ENCODE assay signal across 24 mouse cellular contexts in the genomic region with DNA sequence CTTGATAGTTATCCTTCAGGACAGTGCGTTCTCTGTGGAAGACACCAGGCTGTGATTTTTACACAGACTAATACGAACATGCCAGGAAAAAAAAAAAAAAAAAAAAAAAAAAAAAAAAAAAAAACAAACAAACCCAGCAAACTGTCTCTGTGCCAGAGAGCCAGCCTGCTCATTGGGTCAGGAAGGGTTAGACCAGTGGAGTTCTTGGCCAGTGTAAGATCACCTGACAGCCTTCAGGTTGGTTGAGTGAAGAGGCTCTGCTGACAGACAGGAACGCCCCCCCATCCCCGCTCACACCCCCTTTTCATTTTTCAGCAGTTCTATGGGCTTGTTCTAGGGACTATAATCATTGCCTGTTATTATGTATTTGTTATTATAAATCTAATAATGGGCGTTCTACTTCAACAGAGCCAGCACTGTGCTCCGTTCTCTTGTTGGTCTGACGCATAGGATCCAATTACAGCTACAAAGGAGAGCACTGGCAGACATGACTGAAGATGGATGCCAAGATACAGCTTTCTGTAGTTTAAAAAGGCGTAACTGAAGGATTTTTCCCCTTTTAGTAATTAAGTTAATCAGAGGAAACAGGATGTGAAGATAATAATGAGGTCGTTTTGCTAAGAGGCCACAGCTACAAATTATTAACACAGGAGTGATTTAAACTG.
DNase-seq lines count a peak whose midpoint lies in the region; ATAC-seq and TF ChIP-seq lines count a peak whose summit lies in the region.
"Had no signal": no experiment of that assay in that cellular context is flagged by ENCODE, and none has a peak within 500 bp of the region (broad histone marks: within the 10 kb centered on the region; RNA-seq: fewer than 3 reads in every experiment).

No protein-coding gene starts in this region.

- H3K27me3 ChIP-seq in hindbrain, embryonic 14.5 days (ENCODE audit: control insufficient read depth, insufficient read depth, low read length) = no peaks in the 10 kb centered on the region
- H3K27me3 ChIP-seq in hindbrain, embryonic 13.5 days = no peaks in the 10 kb centered on the region
- H3K27me3 ChIP-seq in midbrain, embryonic 14.5 days (ENCODE audit: control insufficient read depth, insufficient read depth, low read length) = no peaks in the 10 kb centered on the region
- H3K27me3 ChIP-seq in midbrain, embryonic 15.5 days (replicated peaks) = no peaks in the 10 kb centered on the region
- no peaks in the 10 kb centered on the region for H3K27me3 ChIP-seq in embryonic facial prominence, embryonic 14.5 days (replicated peaks; ENCODE audit: control insufficient read depth, insufficient read depth, low read length)
- H3K27me3 ChIP-seq in midbrain, postnatal 0 days (ENCODE audit: insufficient read depth, low read length) = no peaks in the 10 kb centered on the region
- H3K27me3 ChIP-seq: embryonic facial prominence, embryonic 15.5 days; limb, embryonic 15.5 days; liver, embryonic 15.5 days; neural tube, embryonic 15.5 days had no signal

- no peak for TF ChIP-seq CTCF in midbrain, postnatal 0 days (IDR thresholded peaks at IDR 0.05)

- H3K36me3 ChIP-seq in hindbrain, embryonic 14.5 days (replicated peaks; ENCODE audit: control insufficient read depth, insufficient read depth) = no peaks in the 10 kb centered on the region
- no peaks in the 10 kb centered on the region for H3K36me3 ChIP-seq in hindbrain, embryonic 13.5 days
- H3K36me3 ChIP-seq in midbrain, embryonic 14.5 days (ENCODE audit: control insufficient read depth, insufficient read depth, low read length) = no peaks in the 10 kb centered on the region
- no peaks in the 10 kb centered on the region for H3K36me3 ChIP-seq in midbrain, embryonic 15.5 days (replicated peaks)
- H3K36me3 ChIP-seq in embryonic facial prominence, embryonic 14.5 days (ENCODE audit: control insufficient read depth, insufficient read depth, low read length) = no peaks in the 10 kb centered on the region
- H3K36me3 ChIP-seq in midbrain, postnatal 0 days (ENCODE audit: insufficient read depth, low read length) = no peaks in the 10 kb centered on the region
- H3K36me3 ChIP-seq: embryonic facial prominence, embryonic 15.5 days; heart, embryonic 12.5 days; hindbrain, embryonic 10.5 days; limb, embryonic 15.5 days; liver, embryonic 15.5 days; neural tube, embryonic 15.5 days had no signal

- no peak for DNase-seq in hindbrain, embryonic 14.5 days (ENCODE audit: low spot score)
- DNase-seq in midbrain, embryonic 14.5 days = peak; percentile 48
- peak; percentile 59 for DNase-seq in embryonic facial prominence, embryonic 14.5 days (ENCODE audit: low spot score)
- DNase-seq in midbrain, postnatal 0 days (ENCODE audit: low spot score) = peak; percentile 46
- no peak for DNase-seq in thymus, postnatal 14 days
- DNase-seq: adrenal gland, postnatal 25 days; cerebellum, adult 9-11 months; gastrocnemius, postnatal 14 days; heart, adult 11 months; heart, postnatal 10 days; kidney, adult 2 months; left cerebral cortex, postnatal 4 days; thymus, adult 2 months had no signal

- no peak for ATAC-seq in hindbrain, embryonic 14.5 days (ENCODE audit: low FRiP score)
- no peak for ATAC-seq in hindbrain, embryonic 13.5 days (ENCODE audit: low FRiP score)
- ATAC-seq in midbrain, embryonic 14.5 days (ENCODE audit: low FRiP score, low TSS enrichment) = no peak
- no peak for ATAC-seq in midbrain, embryonic 15.5 days (replicated peaks)
- ATAC-seq in embryonic facial prominence, embryonic 14.5 days (ENCODE audit: low read depth) = 0 out of 2 replicates have a peak, but pooled peaks have one; percentile 30
- no peak for ATAC-seq in midbrain, postnatal 0 days (ENCODE audit: low FRiP score)
- ATAC-seq: inflammation-experienced regulatory T-cells, adult 6 months had no signal

- 62% methylated on average over 9 of the region's 9 CpGs for WGBS in hindbrain, embryonic 14.5 days
- WGBS in hindbrain, embryonic 13.5 days = 63% methylated on average over 9 of the region's 9 CpGs
- WGBS in midbrain, embryonic 14.5 days = 68% methylated on average over 9 of the region's 9 CpGs
- 59% methylated on average over 9 of the region's 9 CpGs for WGBS in midbrain, embryonic 15.5 days
- WGBS in embryonic facial prominence, embryonic 14.5 days = 44% methylated on average over 9 of the region's 9 CpGs
- 50% methylated on average over 9 of the region's 9 CpGs for WGBS in midbrain, postnatal 0 days

- peak overlapping the region; percentile 23; the same call in 1 of the 2 replicates for H3K27ac ChIP-seq in hindbrain, embryonic 14.5 days
- H3K27ac ChIP-seq in hindbrain, embryonic 13.5 days = no peak overlapping the region
- H3K27ac ChIP-seq in midbrain, embryonic 14.5 days (replicated peaks; ENCODE audit: low read depth, low read length) = peak overlapping the region; percentile 14
- no peak overlapping the region for H3K27ac ChIP-seq in midbrain, embryonic 15.5 days
- no peak overlapping the region for H3K27ac ChIP-seq in embryonic facial prominence, embryonic 14.5 days (replicated peaks; ENCODE audit: low read depth, low read length)
- H3K27ac ChIP-seq in midbrain, postnatal 0 days (ENCODE audit: low read depth, low read length) = no peak overlapping the region
- H3K27ac ChIP-seq: embryonic facial prominence, embryonic 15.5 days; kidney, postnatal 0 days; limb, embryonic 15.5 days; liver, embryonic 15.5 days; neural tube, embryonic 15.5 days; stomach, postnatal 0 days had no signal

- no peak overlapping the region for H3K9ac ChIP-seq in hindbrain, embryonic 14.5 days
- no peak overlapping the region for H3K9ac ChIP-seq in hindbrain, embryonic 13.5 days
- no peak overlapping the region for H3K9ac ChIP-seq in midbrain, embryonic 14.5 days (replicated peaks; ENCODE audit: low read length)
- H3K9ac ChIP-seq in midbrain, embryonic 15.5 days = no peak overlapping the region
- H3K9ac ChIP-seq in embryonic facial prominence, embryonic 14.5 days (ENCODE audit: low read depth, low read length) = no peak overlapping the region
- no peak overlapping the region for H3K9ac ChIP-seq in midbrain, postnatal 0 days (replicated peaks; ENCODE audit: low read length, poor library complexity, severe bottlenecking)
- H3K9ac ChIP-seq: embryonic facial prominence, embryonic 15.5 days; heart, embryonic 12.5 days; limb, embryonic 15.5 days; liver, embryonic 15.5 days; neural tube, embryonic 15.5 days had no signal

- no peaks in the 10 kb centered on the region for H3K9me3 ChIP-seq in hindbrain, embryonic 14.5 days (ENCODE audit: control insufficient read depth, low read length)
- H3K9me3 ChIP-seq in hindbrain, embryonic 13.5 days = no peaks in the 10 kb centered on the region
- no peaks in the 10 kb centered on the region for H3K9me3 ChIP-seq in midbrain, embryonic 14.5 days (ENCODE audit: control insufficient read depth, low read length)
- H3K9me3 ChIP-seq in midbrain, embryonic 15.5 days = no peaks in the 10 kb centered on the region
- H3K9me3 ChIP-seq in embryonic facial prominence, embryonic 14.5 days (ENCODE audit: control insufficient read depth, low read length) = no peaks in the 10 kb centered on the region
- no peaks in the 10 kb centered on the region for H3K9me3 ChIP-seq in midbrain, postnatal 0 days (ENCODE audit: low read length)
- H3K9me3 ChIP-seq: embryonic facial prominence, embryonic 15.5 days; heart, embryonic 12.5 days; hindbrain, embryonic 10.5 days; limb, embryonic 15.5 days; liver, embryonic 15.5 days; neural tube, embryonic 15.5 days had no signal

- H3K4me1 ChIP-seq in hindbrain, embryonic 14.5 days (replicated peaks; ENCODE audit: control insufficient read depth, insufficient read depth, low read length) = peaks cover 16% of the 10 kb centered on the region
- peaks cover 41% of the 10 kb centered on the region for H3K4me1 ChIP-seq in hindbrain, embryonic 13.5 days (replicated peaks)
- peaks cover 36% of the 10 kb centered on the region for H3K4me1 ChIP-seq in midbrain, embryonic 14.5 days (ENCODE audit: control insufficient read depth, insufficient read depth, low read length)
- H3K4me1 ChIP-seq in midbrain, embryonic 15.5 days = peaks cover 26% of the 10 kb centered on the region
- H3K4me1 ChIP-seq in embryonic facial prominence, embryonic 14.5 days (ENCODE audit: control insufficient read depth, insufficient read depth, low read length) = no peaks in the 10 kb centered on the region
- H3K4me1 ChIP-seq in midbrain, postnatal 0 days (ENCODE audit: insufficient read depth, low read length) = peaks cover 6% of the 10 kb centered on the region; the same call in 1 of the 2 replicates
- H3K4me1 ChIP-seq: liver, embryonic 15.5 days had no signal

- no peak overlapping the region for H3K4me2 ChIP-seq in hindbrain, embryonic 14.5 days (replicated peaks)
- no peak overlapping the region for H3K4me2 ChIP-seq in hindbrain, embryonic 13.5 days
- no peak overlapping the region for H3K4me2 ChIP-seq in midbrain, embryonic 14.5 days (ENCODE audit: low read length)
- H3K4me2 ChIP-seq in midbrain, embryonic 15.5 days = no peak overlapping the region
- no peak overlapping the region for H3K4me2 ChIP-seq in embryonic facial prominence, embryonic 14.5 days (ENCODE audit: low read depth, low read length)
- H3K4me2 ChIP-seq in midbrain, postnatal 0 days (ENCODE audit: low read depth, low read length, poor library complexity, severe bottlenecking) = no peak overlapping the region
- H3K4me2 ChIP-seq: embryonic facial prominence, embryonic 15.5 days; heart, embryonic 12.5 days; limb, embryonic 15.5 days; liver, embryonic 15.5 days; neural tube, embryonic 15.5 days had no signal

- H3K4me3 ChIP-seq in hindbrain, embryonic 14.5 days (replicated peaks; ENCODE audit: low read length) = no peak overlapping the region
- H3K4me3 ChIP-seq in hindbrain, embryonic 13.5 days = no peak overlapping the region
- no peak overlapping the region for H3K4me3 ChIP-seq in midbrain, embryonic 14.5 days (replicated peaks; ENCODE audit: low read depth, low read length)
- no peak overlapping the region for H3K4me3 ChIP-seq in midbrain, embryonic 15.5 days
- no peak overlapping the region for H3K4me3 ChIP-seq in embryonic facial prominence, embryonic 14.5 days (ENCODE audit: low read depth, low read length)
- no peak overlapping the region for H3K4me3 ChIP-seq in midbrain, postnatal 0 days (ENCODE audit: low read depth, low read length)
- H3K4me3 ChIP-seq: embryonic facial prominence, embryonic 15.5 days; heart, embryonic 12.5 days; hindbrain, embryonic 10.5 days; limb, embryonic 15.5 days; liver, embryonic 15.5 days; neural tube, embryonic 15.5 days had no signal

Comparison
In these comparisons a context has a peak if more than half of its experiments do, and no peak if none do; other contexts are left out.
1. H3K27ac ChIP-seq: peak in hindbrain, embryonic 14.5 days (single experiment) and midbrain, embryonic 14.5 days (single experiment); none in hindbrain, embryonic 13.5 days (single experiment), midbrain, embryonic 15.5 days (single experiment), embryonic facial prominence, embryonic 14.5 days (single experiment) and midbrain, postnatal 0 days (single experiment).
2. DNase-seq: peak in midbrain, embryonic 14.5 days (single experiment), embryonic facial prominence, embryonic 14.5 days (single experiment) and midbrain, postnatal 0 days (single experiment); none in hindbrain, embryonic 14.5 days (single experiment) and thymus, postnatal 14 days (single experiment).